Mouse (Mus musculus) CH12.LX (cell line): ENCODE measurements around the gene Prickle2. TPM values are rescaled to one million over a fixed set of nuclear protein-coding genes. Genes with fewer than 3 reads are reported as not detected.

Source experiments
- DNase-seq: peaks from one replicate; pipeline ENCODE4 v3.0.0-alpha.2; 2013; ENCODE audit errors: extremely low read depth
- H3K27ac ChIP-seq: 2 replicates; pipeline ENCODE4 v1.5.1; 2012; ENCODE audit warnings: low read depth, mild to moderate bottlenecking, control low read depth, moderate library complexity; ENCODE audit not compliant: insufficient read depth
- H3K27me3 ChIP-seq: replicated peaks from 2 replicates; pipeline ENCODE3; 2012; ENCODE audit warnings: inconsistent platforms
- H3K36me3 ChIP-seq, 2 experiments: replicated peaks in 1 of 2; 2 replicates each; pipeline versions ENCODE3 to v1.6.1; 2012; ENCODE audit warnings: inconsistent platforms in 1 of 2, low read length in 1 of 2, mild to moderate bottlenecking in 1 of 2, mixed read lengths in 1 of 2, moderate library complexity in 1 of 2; ENCODE audit not compliant: control insufficient read depth in 1 of 2, insufficient read depth in 1 of 2
- H3K4me1 ChIP-seq, 2 experiments: 2 replicates each; pipeline ENCODE4 v1.6.1; 2012; ENCODE audit warnings: inconsistent platforms in 1 of 2, moderate library complexity in 1 of 2; ENCODE audit not compliant: insufficient read depth in 2 of 2, control insufficient read depth in 1 of 2
- H3K4me2 ChIP-seq: 2 replicates; pipeline ENCODE4 v1.6.1; 2012; ENCODE audit warnings: low read depth, mild to moderate bottlenecking, control low read depth; ENCODE audit not compliant: poor library complexity, insufficient read depth, severe bottlenecking
- H3K4me3 ChIP-seq, 3 experiments: fragments of 150-350 bp in 1 of 3; sonication (generic) in 1 of 3; replicated peaks in 1 of 3; 2 replicates each; pipeline versions ENCODE3 to v1.5.1; 2011 to 2012; ENCODE audit warnings: low read depth in 2 of 3, low read length in 2 of 3, mild to moderate bottlenecking in 2 of 3, moderate library complexity in 2 of 3, control low read depth in 1 of 3, improper control_type of control experiment in 1 of 3, inconsistent platforms in 1 of 3, mixed read lengths in 1 of 3; ENCODE audit not compliant: poor library complexity in 1 of 3
- H3K79me2 ChIP-seq: replicated peaks from 2 replicates; pipeline ENCODE4 v1.6.1; 2012; ENCODE audit warnings: mild to moderate bottlenecking, moderate library complexity; ENCODE audit not compliant: control insufficient read depth, poor library complexity, insufficient read depth, severe bottlenecking; ENCODE audit errors: extremely low read depth
- H3K9ac ChIP-seq: 2 replicates; pipeline ENCODE4 v1.6.1; 2012; ENCODE audit warnings: low read depth, mild to moderate bottlenecking, control low read depth, moderate library complexity; ENCODE audit not compliant: insufficient read depth
- H3K9me3 ChIP-seq: replicated peaks from 2 replicates; pipeline ENCODE3; 2012; ENCODE audit warnings: low read length, inconsistent platforms, mixed read lengths
- CHD2 ChIP-seq: IDR thresholded peaks from 2 replicates; pipeline ENCODE4 v1.6.1; 2011; ENCODE audit warnings: low read length, improper control_type of control experiment
- CTCF ChIP-seq, 2 experiments: IDR thresholded peaks in 1 of 2; conservative IDR thresholded peaks in 1 of 2; 2 replicates each; pipeline ENCODE4 v1.5.1; 2011 to 2012; ENCODE audit warnings: low read depth in 2 of 2, low read length in 2 of 2, improper control_type of control experiment in 1 of 2, inconsistent platforms in 1 of 2, mild to moderate bottlenecking in 1 of 2, moderate library complexity in 1 of 2
- E2F4 ChIP-seq: IDR thresholded peaks from 2 replicates; pipeline ENCODE4 v1.6.1; 2011; ENCODE audit warnings: low read depth, low read length, improper control_type of control experiment; ENCODE audit not compliant: insufficient replicate concordance
- IRF4 ChIP-seq: IDR thresholded peaks from 2 replicates; pipeline ENCODE4 v1.6.1; 2014; ENCODE audit warnings: low read depth, mild to moderate bottlenecking, inconsistent platforms, low read length, improper control_type of control experiment
- KAT2A ChIP-seq: IDR thresholded peaks from 2 replicates; pipeline ENCODE4 v1.6.1; 2012; ENCODE audit warnings: low read length, improper control_type of control experiment, inconsistent platforms; ENCODE audit not compliant: insufficient replicate concordance
- MAFK ChIP-seq: IDR thresholded peaks from 2 replicates; pipeline ENCODE4 v1.6.1; 2011; ENCODE audit warnings: low read length, improper control_type of control experiment; ENCODE audit not compliant: insufficient replicate concordance
- MAX ChIP-seq: IDR thresholded peaks from 2 replicates; pipeline ENCODE4 v1.6.1; 2011; ENCODE audit warnings: low read length, improper control_type of control experiment
- MYC ChIP-seq: IDR thresholded peaks from 2 replicates; pipeline ENCODE4 v1.6.1; 2011; ENCODE audit warnings: low read depth, mild to moderate bottlenecking, improper control_type of control experiment, low read length
- NRF1 ChIP-seq: IDR thresholded peaks from 2 replicates; pipeline ENCODE4 v1.6.1; 2014; ENCODE audit warnings: low read depth, mild to moderate bottlenecking, inconsistent platforms, low read length, improper control_type of control experiment, moderate library complexity
- POLR2AphosphoS2 ChIP-seq: IDR thresholded peaks from 2 replicates; pipeline ENCODE4 v1.6.1; 2011; ENCODE audit warnings: low read depth, low read length, improper control_type of control experiment
- RCOR1 ChIP-seq: conservative IDR thresholded peaks from 2 replicates; pipeline ENCODE4 v1.6.1; 2012; ENCODE audit warnings: low read depth, mild to moderate bottlenecking, inconsistent platforms, low read length, improper control_type of control experiment
- SIN3A ChIP-seq: IDR thresholded peaks from 2 replicates; pipeline ENCODE4 v1.6.1; 2012; ENCODE audit warnings: low read length, improper control_type of control experiment, inconsistent platforms
- TBP ChIP-seq: conservative IDR thresholded peaks from 2 replicates; pipeline ENCODE4 v1.6.1; 2011; ENCODE audit warnings: low read depth, low read length, improper control_type of control experiment
- TCF12 ChIP-seq: IDR thresholded peaks from 2 replicates; pipeline ENCODE4 v1.6.1; 2014; ENCODE audit warnings: low read depth, mild to moderate bottlenecking, inconsistent platforms, low read length, improper control_type of control experiment
- UBTF ChIP-seq: IDR thresholded peaks from 2 replicates; pipeline ENCODE4 v1.6.1; 2012; ENCODE audit warnings: low read depth, mild to moderate bottlenecking, inconsistent platforms, low read length, improper control_type of control experiment, moderate library complexity
- USF1 ChIP-seq: IDR thresholded peaks from 2 replicates; pipeline ENCODE4 v1.6.1; 2014; ENCODE audit warnings: low read depth, mild to moderate bottlenecking, inconsistent platforms, low read length, improper control_type of control experiment
- USF2 ChIP-seq: conservative IDR thresholded peaks from 2 replicates; pipeline ENCODE4 v1.6.1; 2011; ENCODE audit warnings: low read depth, low read length, improper control_type of control experiment
- ZKSCAN1 ChIP-seq: IDR thresholded peaks from 2 replicates; pipeline ENCODE4 v1.6.1; 2012; ENCODE audit warnings: low read depth, inconsistent platforms, low read length, improper control_type of control experiment, borderline replicate concordance
- ZNF384 ChIP-seq: IDR thresholded peaks from 2 replicates; pipeline ENCODE4 v1.6.1; 2012; ENCODE audit warnings: low read depth, low read length, improper control_type of control experiment, inconsistent platforms
- dilution Hi-C: fragments of 300-500 bp; cut with MboI; formaldehyde crosslinking; loops from 2 replicates; pipeline ENCODE4 v1.14.3; 2020; ENCODE audit warnings: low sequenced_read_pairs; ENCODE audit not compliant: extremely low pct_unique_long_range_greater_than_20kb, extremely low pct_ligation_motif_present
- in situ Hi-C: fragments of 300-500 bp; cut with MboI; formaldehyde crosslinking; loops from 3 replicates; pipeline ENCODE4 v1.14.3; 2019; ENCODE audit warnings: low sequenced_read_pairs, low pct_ligation_motif_present, low pct_unique_long_range_greater_than_20kb, mixed read lengths
- polyA plus RNA-seq: library from polyadenylated mRNA; unstranded; fragments of >175 nt; gene quantifications from 2 replicates; pipeline ENCODE4 v1.2.1, GENCODE M21; 2012; ENCODE audit warnings: low read depth; ENCODE audit not compliant: insufficient read length
- total RNA-seq, 2 experiments: library from RNA; depleted of rRNA; stranded (reverse); fragments of 300-350 nt in 1 of 2; fragments of >200 nt in 1 of 2; gene quantifications; 2 replicates each; pipeline ENCODE4 v1.2.3; 2012 to 2014

Gene Prickle2
- total and polyA plus RNA-seq, 3 experiments: not detected

GRCm38 (mm10) chr6:92584026-92584425 is 121.9 kb downstream of the Prickle2 start:
- no peak for DNase-seq
- dilution Hi-C loops: no loop called here
- Histone ChIP-seq H3K27ac (no peak overlapping the region), H3K4me1 (no peaks in the 10 kb centered on the region), H3K9me3 (peaks cover 64% of the 10 kb centered on the region), H3K4me2 (no peak overlapping the region), H3K4me3 (no peak overlapping the region), H3K27me3 (no peaks in the 10 kb centered on the region), H3K36me3 (no peaks in the 10 kb centered on the region)
- TF ChIP-seq USF1: no peak
- TF ChIP-seq, all 38 proteins: peak for 0
- in situ Hi-C loops: no loop called here
- no peaks in the 10 kb centered on the region for H3K79me2 ChIP-seq
- H3K9ac ChIP-seq: no peak overlapping the region

- Histone ChIP-seq H3K9ac (no peak overlapping the region), H3K27me3 (no peaks in the 10 kb centered on the region), H3K27ac (no peak overlapping the region), H3K36me3 (no peaks in the 10 kb centered on the region), H3K4me2 (no peak overlapping the region), H3K4me3 (no peak overlapping the region), H3K4me1 (no peaks in the 10 kb centered on the region), H3K9me3 (peaks cover 64% of the 10 kb centered on the region), H3K79me2 (no peaks in the 10 kb centered on the region)
- dilution Hi-C loops: no loop called here
- in situ Hi-C loops: no loop called here
- no peak for DNase-seq
- TF ChIP-seq E2F4: no peak
- TF ChIP-seq CTCF (conservative IDR thresholded peaks at IDR 0.05 in 1 of 2, IDR thresholded peaks at IDR 0.05 in 1 of 2; ENCODE audit: low read depth in 2 of 2, low read length in 2 of 2): no peak
- no peak for TF ChIP-seq TCF12
These were observed 130.7 kb downstream of the Prickle2 start for GRCm38 (mm10) chr6:92575227-92575626.

- in situ Hi-C loops: no loop called here
These were observed 133.8 kb downstream of the Prickle2 start for GRCm38 (mm10) chr6:92572139-92572538.

More at GRCm38 (mm10) chr6:92572139-92572538, 133.8 kb downstream of the Prickle2 start:
- H3K4me3 ChIP-seq: no peak overlapping the region
- no peaks in the 10 kb centered on the region for H3K79me2 ChIP-seq
- H3K4me2 ChIP-seq: no peak overlapping the region
- no peak for TF ChIP-seq ZNF384
- no peak for TF ChIP-seq ZKSCAN1
- no peak for TF ChIP-seq KAT2A
- no peak for TF ChIP-seq TCF12
- no peak for TF ChIP-seq CHD2
- TF ChIP-seq UBTF: no peak
- no peak for TF ChIP-seq POLR2AphosphoS2
- no peak for TF ChIP-seq NRF1
- TF ChIP-seq IRF4: no peak
- TF ChIP-seq USF2: no peak
- no peak for TF ChIP-seq RCOR1
- no peak for TF ChIP-seq MYC
- no peak for TF ChIP-seq TBP
- no peak for TF ChIP-seq MAX
- TF ChIP-seq MAFK: no peak
- TF ChIP-seq SIN3A: no peak
- H3K27ac ChIP-seq: no peak overlapping the region
- H3K36me3 ChIP-seq: no peaks in the 10 kb centered on the region
- peaks cover 69% of the 10 kb centered on the region for H3K9me3 ChIP-seq
- H3K27me3 ChIP-seq: no peaks in the 10 kb centered on the region
- dilution Hi-C loops: no loop called here
- no peak for DNase-seq
- H3K4me1 ChIP-seq: no peaks in the 10 kb centered on the region
- H3K9ac ChIP-seq: no peak overlapping the region
